Mouse (Mus musculus) CD8-positive naive resting alpha-beta T cell, adult 57 days (primary cell): ENCODE results near the gene Akap2. TPM values are rescaled to one million over a fixed set of nuclear protein-coding genes. Genes with fewer than 3 reads are reported as not detected.

Experiments
- total RNA-seq: library from RNA; stranded (reverse); gene quantifications from one replicate; pipeline ENCODE4 v1.2.4, GENCODE M21; 2023

Akap2 gene
- 33.0 TPM for total RNA-seq

GRCm38 (mm10) chr4:57717354-57717753, at the start of gene Akap2:
Gene Akap2 (plus strand): TSS chr4:57717657.

GRCm38 (mm10) chr4:57916201-57916661, 198.8 kb downstream of the Akap2 start, which contains the start of gene D630039A03Rik:
Gene D630039A03Rik (minus strand): TSS chr4:57916297.

Other genes with a start within 250 kb of the Akap2 start
- 3.8 TPM for gene Pakap, start 149.5 kb upstream of the Akap2 start, total RNA-seq
- 0.70 TPM for gene D630039A03Rik, start 198.6 kb downstream of the Akap2 start, total RNA-seq
- gene Txn1, start 238.8 kb downstream of the Akap2 start, total RNA-seq = 53.6 TPM